Mouse (Mus musculus): ENCODE data around the gene Lgi1.

GRCm38 (mm10) chr19:38253796-38254195, 10.5 kb upstream of the Lgi1 start:
- no peak for TF ChIP-seq POLR2A (IDR thresholded peaks at IDR 0.05; ENCODE audit: control insufficient read depth, extremely low read depth, insufficient read depth, low read length, poor library complexity)
- no peak for TF ChIP-seq CTCF (IDR thresholded peaks at IDR 0.05; ENCODE audit: borderline replicate concordance, control insufficient read depth, extremely low read depth, insufficient read depth, low read length, poor library complexity)
